Mouse (Mus musculus): ENCODE measurements at regions not wholly inside any gene's neighbourhood (a gene's known extent, or its start where the extent isn't known, plus 50 kb on each side); places are given as distances from the start of the nearest gene placed in this dataset.

- Histone ChIP-seq H3K27ac (ENCODE audit: low read depth, low read length) (no peak overlapping the region), H3K9me3 (ENCODE audit: control insufficient read depth) (no peaks in the 10 kb centered on the region), H3K9ac (ENCODE audit: low read depth, low read length) (no peak overlapping the region)
These were observed 277.2 kb upstream of the Sphkap start for GRCm38 (mm10) chr1:83685221-83685620.

GRCm38 (mm10) chr1:83665326-83665725 lies 257.3 kb upstream of the Sphkap start:
- Histone ChIP-seq H3K36me3 (ENCODE audit: control insufficient read depth, insufficient read depth) (no peaks in the 10 kb centered on the region), H3K9me3 (ENCODE audit: control insufficient read depth) (no peaks in the 10 kb centered on the region), H3K4me1 (replicated peaks; ENCODE audit: control insufficient read depth, insufficient read depth, low read length) (no peaks in the 10 kb centered on the region), H3K27me3 (replicated peaks; ENCODE audit: control insufficient read depth, insufficient read depth, low read length) (no peaks in the 10 kb centered on the region), H3K27ac (ENCODE audit: low read depth, low read length) (no peak overlapping the region), H3K4me3 (ENCODE audit: low read depth, low read length) (no peak overlapping the region), H3K9ac (ENCODE audit: low read depth, low read length) (no peak overlapping the region), H3K4me2 (replicated peaks; ENCODE audit: low read depth) (no peak overlapping the region)
- TF ChIP-seq CTCF (IDR thresholded peaks at IDR 0.05; ENCODE audit: low read depth), result no peak
- ATAC-seq, result no peak
- WGBS, result 83% methylated on average over 2 of the region's 2 CpGs

More at GRCm38 (mm10) chr1:83685221-83685620, 277.2 kb upstream of the Sphkap start:
- H3K27me3 ChIP-seq (replicated peaks; ENCODE audit: control insufficient read depth, insufficient read depth, low read length), result no peaks in the 10 kb centered on the region
- 70% methylated on average over 3 of the region's 3 CpGs for WGBS
- ATAC-seq, result no peak
- H3K4me3 ChIP-seq (ENCODE audit: low read depth, low read length), result no peak overlapping the region
- no peak for TF ChIP-seq CTCF (IDR thresholded peaks at IDR 0.05; ENCODE audit: low read depth)
- no peaks in the 10 kb centered on the region for H3K4me1 ChIP-seq (replicated peaks; ENCODE audit: control insufficient read depth, insufficient read depth, low read length)
- H3K4me2 ChIP-seq (replicated peaks; ENCODE audit: low read depth), result no peak overlapping the region
- no peaks in the 10 kb centered on the region for H3K36me3 ChIP-seq (ENCODE audit: control insufficient read depth, insufficient read depth)

GRCm38 (mm10) chr1:83661808-83662802 lies 254.1 kb upstream of the Sphkap start:
- Histone ChIP-seq H3K4me2 (replicated peaks; ENCODE audit: low read depth) (no peak overlapping the region), H3K4me1 (replicated peaks; ENCODE audit: control insufficient read depth, insufficient read depth, low read length) (no peaks in the 10 kb centered on the region), H3K4me3 (ENCODE audit: low read depth, low read length) (no peak overlapping the region), H3K9ac (ENCODE audit: low read depth, low read length) (no peak overlapping the region), H3K27ac (ENCODE audit: low read depth, low read length) (no peak overlapping the region), H3K9me3 (ENCODE audit: control insufficient read depth) (no peaks in the 10 kb centered on the region), H3K27me3 (replicated peaks; ENCODE audit: control insufficient read depth, insufficient read depth, low read length) (no peaks in the 10 kb centered on the region), H3K36me3 (ENCODE audit: control insufficient read depth, insufficient read depth) (no peaks in the 10 kb centered on the region)
- TF ChIP-seq CTCF (IDR thresholded peaks at IDR 0.05; ENCODE audit: low read depth), result no peak
- ATAC-seq, result no peak
- 91% methylated on average over 3 of the region's 3 CpGs for WGBS

GRCm38 (mm10) chr1:83653661-83654060 lies 245.7 kb upstream of the Sphkap start:
- no peak overlapping the region for H3K9ac ChIP-seq (ENCODE audit: low read depth, low read length)
- no peak overlapping the region for H3K4me2 ChIP-seq (replicated peaks; ENCODE audit: low read depth)
- no peaks in the 10 kb centered on the region for H3K36me3 ChIP-seq (ENCODE audit: control insufficient read depth, insufficient read depth)
- no peaks in the 10 kb centered on the region for H3K4me1 ChIP-seq (replicated peaks; ENCODE audit: control insufficient read depth, insufficient read depth, low read length)
- H3K27ac ChIP-seq (ENCODE audit: low read depth, low read length), result no peak overlapping the region
- no peaks in the 10 kb centered on the region for H3K27me3 ChIP-seq (replicated peaks; ENCODE audit: control insufficient read depth, insufficient read depth, low read length)
- no peak for ATAC-seq
- H3K9me3 ChIP-seq (ENCODE audit: control insufficient read depth), result no peaks in the 10 kb centered on the region
- no peak overlapping the region for H3K4me3 ChIP-seq (ENCODE audit: low read depth, low read length)
- no peak for TF ChIP-seq CTCF (IDR thresholded peaks at IDR 0.05; ENCODE audit: low read depth)
- 81% methylated on average over 2 of the region's 2 CpGs for WGBS

- Histone ChIP-seq H3K4me3 (ENCODE audit: low read depth, low read length) (no peak overlapping the region), H3K27me3 (replicated peaks; ENCODE audit: control insufficient read depth, insufficient read depth, low read length) (no peaks in the 10 kb centered on the region), H3K9ac (ENCODE audit: low read depth, low read length) (no peak overlapping the region), H3K9me3 (ENCODE audit: control insufficient read depth) (no peaks in the 10 kb centered on the region), H3K4me1 (replicated peaks; ENCODE audit: control insufficient read depth, insufficient read depth, low read length) (no peaks in the 10 kb centered on the region), H3K36me3 (ENCODE audit: control insufficient read depth, insufficient read depth) (no peaks in the 10 kb centered on the region), H3K27ac (ENCODE audit: low read depth, low read length) (no peak overlapping the region), H3K4me2 (replicated peaks; ENCODE audit: low read depth) (no peak overlapping the region)
- WGBS, result 63% methylated on average over 1 of the region's 1 CpGs
- no peak for ATAC-seq
- no peak for TF ChIP-seq CTCF (IDR thresholded peaks at IDR 0.05; ENCODE audit: low read depth)
These were observed 237.6 kb upstream of the Sphkap start for GRCm38 (mm10) chr1:83645606-83646005.

- Histone ChIP-seq H3K36me3 (ENCODE audit: control insufficient read depth, insufficient read depth) (no peaks in the 10 kb centered on the region), H3K27me3 (replicated peaks; ENCODE audit: control insufficient read depth, insufficient read depth, low read length) (no peaks in the 10 kb centered on the region), H3K9ac (ENCODE audit: low read depth, low read length) (no peak overlapping the region), H3K4me2 (replicated peaks; ENCODE audit: low read depth) (no peak overlapping the region), H3K4me1 (replicated peaks; ENCODE audit: control insufficient read depth, insufficient read depth, low read length) (no peaks in the 10 kb centered on the region), H3K4me3 (ENCODE audit: low read depth, low read length) (no peak overlapping the region), H3K27ac (ENCODE audit: low read depth, low read length) (no peak overlapping the region), H3K9me3 (ENCODE audit: control insufficient read depth) (no peaks in the 10 kb centered on the region)
- no peak for ATAC-seq
- TF ChIP-seq CTCF (IDR thresholded peaks at IDR 0.05; ENCODE audit: low read depth), result no peak
These were observed 234.7 kb upstream of the Sphkap start for GRCm38 (mm10) chr1:83642656-83643055.
